Mouse (Mus musculus): ENCODE measurements at regions not wholly inside any gene's neighbourhood (a gene's known extent, or its start where the extent isn't known, plus 50 kb on each side); places are given as distances from the start of the nearest gene placed in this dataset.

DNA sequence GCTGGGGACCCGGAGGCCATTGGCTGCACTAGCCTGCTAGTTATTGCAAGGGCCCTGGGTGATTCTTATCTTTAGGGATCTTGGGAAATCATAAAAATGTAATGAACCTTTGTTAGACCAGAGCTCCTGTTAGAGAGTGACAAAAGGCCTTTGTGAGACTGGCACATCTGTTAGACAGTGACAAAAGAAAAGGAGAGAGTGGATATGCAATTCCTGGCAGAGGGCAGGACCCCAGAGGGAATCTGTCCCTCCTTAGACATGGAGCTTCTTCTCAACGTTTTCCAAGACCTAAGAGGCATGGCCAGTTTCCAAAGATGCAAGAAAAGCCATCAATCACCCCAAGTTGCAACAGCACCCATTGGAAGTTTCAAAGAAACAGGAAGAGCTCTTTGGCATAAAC lies 2365.8 kb upstream of the Lrrc6 start:
- no peak for TF ChIP-seq CTCF (conservative IDR thresholded peaks at IDR 0.05)

DNA sequence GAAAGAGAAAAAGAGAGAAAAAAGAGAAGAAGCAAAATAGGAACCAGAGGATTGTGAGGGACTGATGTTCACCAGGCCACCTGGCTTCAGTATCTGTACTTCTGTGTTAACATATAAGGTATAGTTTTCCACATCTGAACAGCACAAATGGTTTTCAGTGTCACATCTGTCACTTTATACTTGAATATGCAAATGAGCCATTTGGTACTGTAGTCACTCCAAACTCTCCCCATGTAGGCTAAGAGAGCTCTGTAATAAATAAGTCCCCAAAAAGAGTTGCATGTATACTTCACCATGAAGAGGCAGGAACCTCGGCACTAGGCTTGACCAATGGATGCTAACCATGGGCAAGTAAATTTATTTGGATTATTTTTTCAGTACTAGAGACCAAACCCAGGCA lies 2363.5 kb upstream of the Lrrc6 start:
- peak; percentile 10 to 23 for DNase-seq (ENCODE audit: low spot score in 2 of 2)
- H3K4me3 ChIP-seq = no peak overlapping the region
- no peak overlapping the region for H3K27ac ChIP-seq
- no peak for TF ChIP-seq CTCF (conservative IDR thresholded peaks at IDR 0.05)

More for the DNA sequence above, 2365.8 kb upstream of the Lrrc6 start:
- Histone ChIP-seq H3K4me3 (no peak overlapping the region), H3K27ac (no peak overlapping the region)
- DNase-seq (ENCODE audit: low spot score in 2 of 2) = no peak
